8 mouse cellular contexts compared by ENCODE assay signal in genomic region chr9:100382492-100382891, GRCm38 (mm10).
DNase-seq lines count a peak whose midpoint lies in the region; ATAC-seq and TF ChIP-seq lines count a peak whose summit lies in the region.

No protein-coding gene starts in this region.

- no peaks in the 10 kb centered on the region for H3K27me3 ChIP-seq in liver, embryonic 12.5 days (replicated peaks)
- H3K27me3 ChIP-seq in hindbrain, postnatal 0 days (ENCODE audit: insufficient read depth, low read length) = no peaks in the 10 kb centered on the region

- no peaks in the 10 kb centered on the region for H3K4me1 ChIP-seq in liver, embryonic 12.5 days
- H3K4me1 ChIP-seq in hindbrain, postnatal 0 days (ENCODE audit: insufficient read depth, low read length) = no peaks in the 10 kb centered on the region

- intact Hi-C loops in left cerebral cortex, postnatal 4 days (cut with DNase I) = no loop called here

- no peak for ATAC-seq in liver, embryonic 12.5 days
- ATAC-seq in hindbrain, postnatal 0 days = no peak

- H3K4me3 ChIP-seq in liver, embryonic 12.5 days = no peak overlapping the region
- H3K4me3 ChIP-seq in hindbrain, postnatal 0 days (ENCODE audit: low read length) = no peak overlapping the region

- no peaks in the 10 kb centered on the region for H3K9me3 ChIP-seq in liver, embryonic 12.5 days (replicated peaks)
- no peaks in the 10 kb centered on the region for H3K9me3 ChIP-seq in hindbrain, postnatal 0 days (ENCODE audit: low read length)

- H3K9ac ChIP-seq in liver, embryonic 12.5 days = no peak overlapping the region
- no peak overlapping the region for H3K9ac ChIP-seq in hindbrain, postnatal 0 days (replicated peaks; ENCODE audit: low read length)

- H3K4me2 ChIP-seq in liver, embryonic 12.5 days = no peak overlapping the region
- H3K4me2 ChIP-seq in hindbrain, postnatal 0 days (ENCODE audit: low read depth, low read length) = no peak overlapping the region

- 34% methylated on average over 5 of the region's 5 CpGs for WGBS in liver, embryonic 12.5 days (ENCODE audit: insufficient replicate concordance)
- WGBS in hindbrain, postnatal 0 days = 61% methylated on average over 5 of the region's 5 CpGs

- peak; percentile 62 for DNase-seq in liver
- peak; percentile 70 for DNase-seq in adrenal gland, adult 2 months
- peak; percentile 80 for DNase-seq in embryo, embryonic 10.5 days (ENCODE audit: low spot score)
- DNase-seq in hindbrain, postnatal 0 days (ENCODE audit: low spot score) = peak; percentile 32
- DNase-seq in left cerebral cortex, postnatal 4 days = peak; percentile 69
- peak; percentile 73 for DNase-seq in retina, embryonic 14.5 days (ENCODE audit: low spot score)
- peak; percentile 35 to 68 for DNase-seq in urinary bladder, adult 18-20 months (ENCODE audit: low spot score in 2 of 2)

- peak; percentile 57 for TF ChIP-seq CTCF in hindbrain, postnatal 0 days (IDR thresholded peaks at IDR 0.05; ENCODE audit: low read depth)

- H3K36me3 ChIP-seq in liver, embryonic 12.5 days = no peaks in the 10 kb centered on the region
- H3K36me3 ChIP-seq in hindbrain, postnatal 0 days (ENCODE audit: insufficient read depth, low read length) = no peaks in the 10 kb centered on the region

- H3K27ac ChIP-seq in liver, embryonic 12.5 days = no peak overlapping the region
- no peak overlapping the region for H3K27ac ChIP-seq in hindbrain, postnatal 0 days
